Mouse (Mus musculus) left cerebral cortex, postnatal 10 days (tissue): Measurements from ENCODE around the gene Tubg1. TPM values are rescaled to one million over a fixed set of nuclear protein-coding genes. Genes with fewer than 3 reads are reported as not detected.

Experiments
- DNase-seq, 2 experiments: peaks; one replicate each; pipeline ENCODE4 v3.0.0; 2021 to 2022; ENCODE audit warnings: low spot score in 2 of 2, mixed read lengths in 1 of 2; ENCODE audit errors: extremely low spot score in 1 of 2
- intact Hi-C: fragments of 180-260 bp; cut with DNase I; formaldehyde crosslinking; loops from one replicate; pipeline ENCODE4 v1.15.1; 2025
- total RNA-seq, 2 experiments: library from RNA; stranded (reverse); gene quantifications; 2 replicates each; pipeline ENCODE4 v1.2.3; 2021

The Tubg1 gene
- 10 to 100 TPM; 45.6 to 49.6 TPM for total RNA-seq

GRCm38 (mm10) chr11:101119761-101120544 lies at the start of gene Tubg1, which contains the start of gene Retreg3:
TSS of gene Tubg1 (plus strand) at chr11:101119938.
TSS of gene Retreg3 (minus strand) at chr11:101119893.
- intact Hi-C loops, result no loop called here
- peak; percentile 99 for DNase-seq

- DNase-seq, result no peak
- intact Hi-C loops, result no loop called here
These were observed 49.6 kb upstream of the Tubg1 start for GRCm38 (mm10) chr11:101070189-101070527.

GRCm38 (mm10) chr11:101070987-101071386 lies 48.8 kb upstream of the Tubg1 start:
- no peak for DNase-seq
- intact Hi-C loops, result no loop called here

GRCm38 (mm10) chr11:101071810-101072428 lies 47.8 kb upstream of the Tubg1 start:
- DNase-seq, result no peak
- intact Hi-C loops, result no loop called here

- no peak for DNase-seq
- intact Hi-C loops, result no loop called here
These were observed 41.6 kb upstream of the Tubg1 start, which contains the start of gene Hsd17b1 for GRCm38 (mm10) chr11:101078121-101078520. TSS of gene Hsd17b1 (plus strand) at chr11:101078411.

- peak in 1 of 2 experiments; percentile 32 for DNase-seq
- intact Hi-C loops, result loop anchor here (5.0 kb wide), 1 partner anchor 98 kb away; the partner anchor contains the start of gene Ccr10
These were observed 40.0 kb upstream of the Tubg1 start for GRCm38 (mm10) chr11:101079746-101080145.

GRCm38 (mm10) chr11:101080421-101080820 lies 39.3 kb upstream of the Tubg1 start:
- intact Hi-C loops, result loop anchor here (5.0 kb wide), 1 partner anchor 97 kb away; the partner anchor contains the start of gene Ccr10
- DNase-seq, result no peak

- intact Hi-C loops, result loop anchor here (5.0 kb wide), 1 partner anchor 96 kb away; the partner anchor contains the start of gene Ccr10
- DNase-seq, result peak in 1 of 2 experiments; percentile 18
These were observed 38.1 kb upstream of the Tubg1 start for GRCm38 (mm10) chr11:101081659-101082058.

- intact Hi-C loops, result loop anchor here (5.0 kb wide), 1 partner anchor 95 kb away; the partner anchor contains the start of gene Ccr10
- DNase-seq, result peak; percentile 85 to 90
These were observed 37.3 kb upstream of the Tubg1 start, which contains the start of gene Coasy for GRCm38 (mm10) chr11:101082208-101083082. TSS of gene Coasy (plus strand) at chr11:101082565.

- intact Hi-C loops, result loop anchor here (5.0 kb wide), 1 partner anchor 94 kb away; the partner anchor contains the start of gene Ccr10
- DNase-seq, result peak in 1 of 2 experiments; percentile 65
These were observed 36.5 kb upstream of the Tubg1 start for GRCm38 (mm10) chr11:101083083-101083697.

GRCm38 (mm10) chr11:101084246-101084645 lies 35.5 kb upstream of the Tubg1 start:
- DNase-seq, result peak in 1 of 2 experiments; percentile 32
- intact Hi-C loops, result loop anchor here (5.0 kb wide), 1 partner anchor 93 kb away; the partner anchor contains the start of gene Ccr10

GRCm38 (mm10) chr11:101084811-101085210 lies 34.9 kb upstream of the Tubg1 start:
- DNase-seq, result peak in 1 of 2 experiments; percentile 22
- intact Hi-C loops, result loop anchor here (5.0 kb wide), 1 partner anchor 92 kb away; the partner anchor contains the start of gene Ccr10

- DNase-seq, result peak in 1 of 2 experiments; percentile 16
- intact Hi-C loops, result no loop called here
These were observed 34.0 kb upstream of the Tubg1 start for GRCm38 (mm10) chr11:101085617-101086322.

- no peak for DNase-seq
- intact Hi-C loops, result no loop called here
These were observed 33.4 kb upstream of the Tubg1 start for GRCm38 (mm10) chr11:101086323-101086674.

- intact Hi-C loops, result no loop called here
- DNase-seq, result peak; percentile 91 to 95
These were observed 32.7 kb upstream of the Tubg1 start, which contains the start of gene Mlx for GRCm38 (mm10) chr11:101086756-101087681. TSS of gene Mlx (plus strand) at chr11:101087277.

GRCm38 (mm10) chr11:101087682-101088055 lies 32.1 kb upstream of the Tubg1 start:
- peak in 1 of 2 experiments; percentile 38 for DNase-seq
- intact Hi-C loops, result no loop called here

- intact Hi-C loops, result no loop called here
- DNase-seq, result no peak
These were observed 29.8 kb upstream of the Tubg1 start for GRCm38 (mm10) chr11:101089931-101090330.
